Mouse (Mus musculus): Measurements from ENCODE around the gene Gm13278.
"Not testable (repeated sequence)": the region's sequence is repeated elsewhere in the genome, so short reads cannot be mapped to it uniquely, and the experiment has no call there.

The Gm13278 gene

GRCm38 (mm10) chr4:88791250-88791649 is at the start of gene Gm13278:
Gm13278 (plus strand) TSS chr4:88791550.
- DNase-seq (ENCODE audit: low read depth, low spot score): not testable (repeated sequence)

GRCm38 (mm10) chr4:88742771-88743371 is 48.5 kb upstream of the Gm13278 start:
- DNase-seq (ENCODE audit: low read depth, low spot score): no peak

GRCm38 (mm10) chr4:88744207-88744606 is 47.1 kb upstream of the Gm13278 start:
- DNase-seq (ENCODE audit: low read depth, low spot score): no peak

- DNase-seq (ENCODE audit: low read depth, low spot score): no peak
Measured at GRCm38 (mm10) chr4:88749926-88750325, 41.4 kb upstream of the Gm13278 start.

GRCm38 (mm10) chr4:88754818-88755340 is 36.5 kb upstream of the Gm13278 start, which contains the start of gene Gm13271:
Gm13271 (plus strand) TSS chr4:88754868.
- not testable (repeated sequence) for DNase-seq (ENCODE audit: low read depth, low spot score)

- DNase-seq (ENCODE audit: low read depth, low spot score): not testable (repeated sequence)
Measured at GRCm38 (mm10) chr4:88756581-88757513, 34.5 kb upstream of the Gm13278 start.

- DNase-seq (ENCODE audit: low read depth, low spot score): not testable (repeated sequence)
Measured at GRCm38 (mm10) chr4:88757628-88758031, 33.7 kb upstream of the Gm13278 start.

GRCm38 (mm10) chr4:88758751-88759150 is 32.6 kb upstream of the Gm13278 start:
- not testable (repeated sequence) for DNase-seq (ENCODE audit: low read depth, low spot score)

GRCm38 (mm10) chr4:88759610-88760268 is 31.6 kb upstream of the Gm13278 start, which contains the start of gene Gm13283:
Gm13283 (plus strand) TSS chr4:88760119.
- peak; percentile 21 for DNase-seq (ENCODE audit: low read depth, low spot score)

GRCm38 (mm10) chr4:88760431-88760830 is 30.9 kb upstream of the Gm13278 start:
- DNase-seq (ENCODE audit: low read depth, low spot score): not testable (repeated sequence)

- not testable (repeated sequence) for DNase-seq (ENCODE audit: low read depth, low spot score)
Measured at GRCm38 (mm10) chr4:88761776-88762175, 29.6 kb upstream of the Gm13278 start.

GRCm38 (mm10) chr4:88762341-88762740 is 29.0 kb upstream of the Gm13278 start:
- not testable (repeated sequence) for DNase-seq (ENCODE audit: low read depth, low spot score)

GRCm38 (mm10) chr4:88763384-88764018 is 27.8 kb upstream of the Gm13278 start:
- not testable (repeated sequence) for DNase-seq (ENCODE audit: low read depth, low spot score)

GRCm38 (mm10) chr4:88773534-88773933 is 17.8 kb upstream of the Gm13278 start, which contains the start of gene Gm13290:
Gm13290 (plus strand) TSS chr4:88773834.
- not testable (repeated sequence) for DNase-seq (ENCODE audit: low read depth, low spot score)

- not testable (repeated sequence) for DNase-seq (ENCODE audit: low read depth, low spot score)
Measured at GRCm38 (mm10) chr4:88776622-88777021, 14.7 kb upstream of the Gm13278 start, which contains the start of gene Gm13289. Gm13289 (plus strand) TSS chr4:88776922.

GRCm38 (mm10) chr4:88779550-88779949 is 11.8 kb upstream of the Gm13278 start, which contains the start of gene Gm13272:
Gm13272 (plus strand) TSS chr4:88779850.
- DNase-seq (ENCODE audit: low read depth, low spot score): not testable (repeated sequence)

- DNase-seq (ENCODE audit: low read depth, low spot score): not testable (repeated sequence)
Measured at GRCm38 (mm10) chr4:88780320-88780719, 11.0 kb upstream of the Gm13278 start.

GRCm38 (mm10) chr4:88781831-88782230 is 9.5 kb upstream of the Gm13278 start, which contains the start of gene Ifnz:
Ifnz (plus strand) TSS chr4:88782131.
- not testable (repeated sequence) for DNase-seq (ENCODE audit: low read depth, low spot score)

- DNase-seq (ENCODE audit: low read depth, low spot score): not testable (repeated sequence)
Measured at GRCm38 (mm10) chr4:88782335-88782734, 9.0 kb upstream of the Gm13278 start.

GRCm38 (mm10) chr4:88785409-88785808 is 5.9 kb upstream of the Gm13278 start, which contains the start of gene Gm13276:
Gm13276 (plus strand) TSS chr4:88785709.
- not testable (repeated sequence) for DNase-seq (ENCODE audit: low read depth, low spot score)

Data from ES-CJ7 (cell line).